Mouse (Mus musculus) bone marrow, adult 2 months (tissue): Measurements from ENCODE around the gene Cldn16. TPM values are rescaled to one million over a fixed set of nuclear protein-coding genes. Genes with fewer than 3 reads are reported as not detected.
"Not testable (repeated sequence)": the region's sequence is repeated elsewhere in the genome, so short reads cannot be mapped to it uniquely, and the experiment has no call there.

ENCODE experiments used
- H3K27ac ChIP-seq: fragments of 200-500 bp; 2 replicates; pipeline ENCODE4 v1.5.1; 2012; ENCODE audit warnings: low read depth, mild to moderate bottlenecking, control low read depth, inconsistent platforms, low read length; ENCODE audit not compliant: control insufficient read depth, poor library complexity, insufficient read depth
- H3K4me1 ChIP-seq: fragments of 200-500 bp; 2 replicates; pipeline ENCODE4 v1.6.1; 2011; ENCODE audit warnings: low read length; ENCODE audit not compliant: control insufficient read depth, insufficient read depth
- H3K4me3 ChIP-seq: fragments of 200-500 bp; replicated peaks from 2 replicates; pipeline ENCODE3; 2011; ENCODE audit warnings: mild to moderate bottlenecking, low read depth, low read length, control low read depth; ENCODE audit not compliant: control insufficient read depth
- CTCF ChIP-seq: fragments of 200-500 bp; IDR thresholded peaks from 2 replicates; pipeline ENCODE4 v1.5.1; 2011; ENCODE audit warnings: low read length, control low read depth; ENCODE audit not compliant: control insufficient read depth, insufficient read depth
- POLR2A ChIP-seq: fragments of 200-500 bp; IDR thresholded peaks from 2 replicates; pipeline ENCODE4 v1.6.1; 2011; ENCODE audit warnings: low read depth, mild to moderate bottlenecking, control low read depth, low read length, borderline replicate concordance; ENCODE audit not compliant: control insufficient read depth
- WGBS: fragments of 180-500 bp; shearing (Covaris S2); methylation state at CpG from one replicate; pipeline ENCODE4 v1.1.7; 2018; 5-methylcytosine and 5-hydroxymethylcytosine counted together
- polyA plus RNA-seq: library from polyadenylated mRNA; stranded (reverse); fragments of >200 nt; gene quantifications from 2 replicates; pipeline ENCODE4 v1.2.4, GENCODE M21; 2011; ENCODE audit warnings: low replicate concordance; ENCODE audit not compliant: missing spikeins, insufficient read depth, insufficient read length

Cldn16 gene
- polyA plus RNA-seq, 1 experiment: not detected

DNA sequence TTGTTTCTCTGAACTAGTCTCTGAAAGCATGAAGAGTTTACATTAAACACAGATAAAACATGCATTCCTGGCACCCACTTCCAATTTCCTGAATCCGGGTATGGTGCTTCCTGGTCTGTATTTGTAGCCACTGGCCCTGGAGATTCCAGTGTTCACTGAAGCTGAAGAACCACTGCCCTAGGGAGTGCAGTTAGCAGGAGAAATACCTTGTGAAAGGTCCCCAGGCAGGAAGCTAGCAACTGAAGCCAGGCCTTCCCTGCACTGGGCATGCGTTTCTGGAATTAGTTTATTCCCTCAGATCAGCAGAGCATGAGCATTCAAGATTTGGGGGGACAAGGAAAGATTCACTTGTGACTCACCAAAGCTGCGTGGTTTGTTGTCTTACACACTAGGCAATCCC is 8.8 kb upstream of the Cldn16 start:
- H3K4me3 ChIP-seq: no peak overlapping the region
- no peak for TF ChIP-seq POLR2A
- TF ChIP-seq CTCF: no peak

DNA sequence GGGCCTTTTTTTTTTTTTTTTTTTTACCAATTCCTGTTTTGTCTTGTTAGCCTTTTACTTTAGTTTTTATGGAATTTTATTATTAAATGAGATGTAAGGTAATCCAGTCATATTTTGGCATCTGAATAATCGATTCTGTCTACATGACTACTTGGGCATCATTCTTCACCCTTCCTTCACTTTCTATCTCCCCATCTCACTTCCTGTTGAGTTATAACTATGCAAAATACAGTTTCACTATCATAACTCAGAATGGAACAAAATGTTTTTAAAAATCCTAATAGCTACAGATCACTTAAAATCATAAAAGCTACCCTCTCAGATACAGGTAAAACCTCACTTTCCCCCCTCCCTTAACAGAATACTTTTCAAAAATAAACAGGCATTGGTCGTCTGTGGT is 6.8 kb upstream of the Cldn16 start:
- no peak for TF ChIP-seq POLR2A
- TF ChIP-seq CTCF: no peak
- H3K4me3 ChIP-seq: no peak overlapping the region
- no peaks in the 10 kb centered on the region for H3K4me1 ChIP-seq
- H3K27ac ChIP-seq: no peak overlapping the region
- WGBS: 81% methylated on average over 2 of the region's 2 CpGs

More for the DNA sequence above, 8.8 kb upstream of the Cldn16 start:
- no peak overlapping the region for H3K27ac ChIP-seq
- WGBS: 71% methylated on average over 3 of the region's 3 CpGs
- no peaks in the 10 kb centered on the region for H3K4me1 ChIP-seq

DNA sequence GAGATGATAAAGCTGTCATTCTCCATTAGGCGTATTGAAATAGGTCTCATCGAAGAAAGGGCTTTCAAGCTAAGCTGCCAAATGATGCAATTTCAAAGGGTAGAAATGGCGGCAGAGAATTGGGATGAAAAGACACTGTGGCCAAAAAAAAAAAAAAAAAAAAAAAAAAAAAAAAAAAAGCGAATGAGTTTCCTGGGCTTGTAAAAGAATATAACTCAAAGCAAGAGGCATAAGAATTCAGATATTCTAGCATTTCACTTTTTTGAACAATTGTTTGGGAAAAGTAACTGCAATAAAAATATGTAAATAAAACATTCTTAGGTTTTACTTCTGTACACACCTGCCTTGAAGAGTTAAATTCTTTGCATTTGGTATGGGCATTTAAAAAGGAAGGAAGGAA is 3.6 kb downstream of the Cldn16 start:
- Histone ChIP-seq H3K4me1 (no peaks in the 10 kb centered on the region), H3K27ac (no peak overlapping the region), H3K4me3 (no peak overlapping the region)
- WGBS: 74% methylated on average over 4 of the region's 4 CpGs
- no peak for TF ChIP-seq POLR2A
- no peak for TF ChIP-seq CTCF

DNA sequence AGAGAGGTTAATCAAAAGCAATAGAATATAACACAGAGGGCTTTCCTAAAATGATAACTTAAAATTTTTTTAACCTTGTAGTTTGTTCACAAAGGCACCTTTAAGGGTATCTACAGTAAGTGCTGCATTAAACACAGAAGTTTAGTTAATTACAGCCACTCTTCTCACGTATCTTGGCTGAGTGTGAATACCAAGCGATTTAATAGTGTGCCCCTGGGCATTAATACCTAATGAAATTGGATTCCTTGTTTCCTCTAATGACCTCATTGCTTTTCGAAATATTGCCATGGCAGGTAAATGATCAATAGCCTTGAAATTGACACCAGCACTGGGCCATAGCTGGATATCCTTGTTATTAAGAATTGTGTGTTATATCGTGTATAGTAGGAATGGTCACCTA is 8.3 kb downstream of the Cldn16 start:
- no peaks in the 10 kb centered on the region for H3K4me1 ChIP-seq
- TF ChIP-seq CTCF (no peak), POLR2A (no peak)
- H3K4me3 ChIP-seq: no peak overlapping the region
- 77% methylated on average over 4 of the region's 4 CpGs for WGBS
- H3K27ac ChIP-seq: no peak overlapping the region

DNA sequence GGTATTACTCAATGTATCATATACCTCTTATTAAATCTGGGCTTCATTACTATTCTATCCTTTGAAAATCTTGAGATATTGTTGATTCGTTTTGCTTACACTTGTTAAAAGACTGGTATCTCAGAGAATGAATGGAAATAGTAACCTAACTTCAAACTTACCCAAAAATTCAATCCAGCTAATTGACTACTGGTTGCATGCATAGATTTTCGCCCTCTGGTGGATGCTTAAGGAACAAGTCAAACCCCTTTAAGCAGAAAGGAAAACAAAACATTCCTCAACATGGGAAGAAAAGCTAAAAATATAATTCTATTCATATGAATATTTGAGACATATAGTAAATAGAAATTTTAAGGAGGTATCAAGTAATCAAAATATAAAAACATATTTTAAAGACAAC is 32.8 kb downstream of the Cldn16 start:
- H3K4me1 ChIP-seq: no peaks in the 10 kb centered on the region
- no peak for TF ChIP-seq CTCF
- no peak for TF ChIP-seq POLR2A
- 5% methylated on average over 2 of the region's 2 CpGs for WGBS
- H3K27ac ChIP-seq: no peak overlapping the region
- H3K4me3 ChIP-seq: no peak overlapping the region

DNA sequence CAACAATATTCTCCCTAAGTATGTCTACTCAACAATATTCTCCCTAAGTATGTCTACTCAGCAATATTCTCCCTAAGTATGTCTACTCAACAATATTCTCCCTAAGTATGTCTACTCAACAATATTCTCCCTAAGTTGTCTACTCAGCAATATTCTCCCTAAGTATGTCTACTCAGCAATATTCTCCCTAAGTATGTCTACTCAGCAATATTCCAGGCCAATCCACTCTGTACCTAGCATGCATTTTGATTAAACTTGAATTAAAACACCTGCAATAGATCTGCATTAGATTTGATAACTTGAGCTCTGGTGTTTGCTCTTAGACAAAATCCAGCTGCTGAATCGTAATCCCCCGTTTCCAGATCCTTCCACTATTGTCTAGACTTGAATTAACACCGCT is 36.8 kb downstream of the Cldn16 start:
- H3K4me3 ChIP-seq, H3K27ac ChIP-seq, H3K4me1 ChIP-seq: not testable (repeated sequence)
- WGBS: 89% methylated on average over 3 of the region's 3 CpGs

DNA sequence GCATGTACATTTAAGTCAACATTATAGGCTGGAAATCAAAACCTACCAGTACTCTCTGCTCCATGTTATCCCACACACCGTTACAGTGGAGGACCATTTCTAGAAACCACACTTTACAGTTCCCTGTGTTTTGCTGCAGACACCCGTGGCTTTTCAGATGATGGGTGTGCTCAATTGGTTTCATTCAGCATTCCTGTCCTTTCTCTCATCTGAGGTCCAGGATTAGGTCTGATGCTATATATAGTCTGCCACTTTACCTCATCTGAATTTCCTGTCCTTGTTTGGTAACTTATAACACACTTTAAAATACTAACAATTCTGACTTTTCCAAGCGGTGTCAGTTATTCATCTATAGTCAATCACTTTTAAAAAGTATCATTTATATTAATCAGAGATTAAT is 37.8 kb downstream of the Cldn16 start:
- no peak overlapping the region for H3K27ac ChIP-seq
- H3K4me3 ChIP-seq: no peak overlapping the region
- no peaks in the 10 kb centered on the region for H3K4me1 ChIP-seq
- TF ChIP-seq POLR2A (no peak), CTCF (no peak)
- WGBS: 62% methylated on average over 3 of the region's 3 CpGs

DNA sequence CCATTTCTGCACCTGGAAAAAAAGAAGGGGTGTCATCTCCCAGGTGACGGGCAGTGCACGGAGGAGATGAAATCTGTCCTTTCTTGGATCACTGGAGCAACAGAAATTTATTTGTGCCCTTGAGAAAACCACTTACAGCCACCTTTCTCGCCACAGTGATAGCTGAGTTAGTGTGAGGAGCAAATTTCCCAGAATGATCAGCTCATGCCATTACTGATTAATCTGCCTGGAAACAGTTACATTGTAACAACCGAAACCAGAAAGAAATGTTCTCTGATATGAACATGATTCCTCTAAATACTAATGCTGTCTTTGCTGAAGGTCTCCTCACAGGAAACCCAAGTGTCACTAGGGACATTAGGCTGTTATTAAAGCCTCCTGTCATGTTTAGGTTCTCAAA is 42.0 kb downstream of the Cldn16 start:
- no peak overlapping the region for H3K27ac ChIP-seq
- WGBS: 77% methylated on average over 4 of the region's 4 CpGs
- no peak overlapping the region for H3K4me3 ChIP-seq
- TF ChIP-seq POLR2A (no peak), CTCF (no peak)
- H3K4me1 ChIP-seq: no peaks in the 10 kb centered on the region

DNA sequence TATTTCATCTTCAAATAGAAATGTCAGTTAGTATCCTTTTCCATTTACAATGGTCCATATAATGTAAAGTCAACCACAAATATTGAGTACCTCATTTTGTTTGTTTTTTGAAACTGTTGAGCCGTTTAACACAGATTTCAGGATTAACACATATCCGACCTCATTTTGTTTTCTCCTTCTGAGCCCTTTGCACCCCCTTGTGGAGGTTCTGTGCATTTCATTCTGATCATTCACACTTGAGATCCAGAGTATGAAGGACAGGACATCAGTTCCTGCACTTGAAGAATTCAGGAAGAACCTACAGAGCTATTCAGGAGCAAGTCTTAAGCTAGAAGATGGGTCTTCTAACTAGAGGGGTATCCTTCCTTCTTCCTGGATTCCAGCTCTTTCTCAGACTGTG is 56.7 kb downstream of the Cldn16 start:
- TF ChIP-seq CTCF (no peak), POLR2A (no peak)
- 36% methylated on average over 2 of the region's 2 CpGs for WGBS

DNA sequence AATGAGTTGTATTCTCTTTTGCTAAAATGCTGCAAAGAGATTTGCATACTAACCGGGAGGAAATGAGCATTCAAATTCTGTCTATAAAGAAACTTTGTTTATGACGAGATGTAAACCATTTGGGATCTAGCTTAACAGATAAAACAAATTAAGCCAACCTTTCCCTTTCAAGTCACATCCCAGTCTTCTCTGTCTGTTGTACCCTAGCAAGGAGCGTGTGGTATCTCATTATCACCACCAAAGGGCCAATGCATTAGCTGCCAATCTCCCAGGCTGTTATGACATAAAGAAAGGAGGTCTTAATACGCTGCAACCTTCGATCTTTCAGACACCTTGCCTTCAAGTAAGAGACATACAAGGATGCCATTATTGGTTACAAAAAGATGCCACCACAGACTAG is 62.9 kb downstream of the Cldn16 start:
- H3K27ac ChIP-seq: no peak overlapping the region
- H3K4me1 ChIP-seq: no peaks in the 10 kb centered on the region
- TF ChIP-seq CTCF (no peak), POLR2A (no peak)
- 78% methylated on average over 5 of the region's 5 CpGs for WGBS
- H3K4me3 ChIP-seq: no peak overlapping the region

More for the DNA sequence above, 56.7 kb downstream of the Cldn16 start:
- no peak overlapping the region for H3K27ac ChIP-seq
- no peak overlapping the region for H3K4me3 ChIP-seq
- H3K4me1 ChIP-seq: no peaks in the 10 kb centered on the region
